Mouse (Mus musculus) frontal cortex, postnatal 10 days (tissue): ENCODE results near the gene Adra1d.

Source experiments
- DNase-seq, 2 experiments: peaks; one replicate each; pipeline ENCODE4 v3.0.0; 2022; ENCODE audit warnings: low spot score in 2 of 2, mixed read lengths in 1 of 2

The Adra1d gene

GRCm38 (mm10) chr2:131497224-131497856 is 64.7 kb downstream of the Adra1d start:
- DNase-seq: no peak

DNA sequence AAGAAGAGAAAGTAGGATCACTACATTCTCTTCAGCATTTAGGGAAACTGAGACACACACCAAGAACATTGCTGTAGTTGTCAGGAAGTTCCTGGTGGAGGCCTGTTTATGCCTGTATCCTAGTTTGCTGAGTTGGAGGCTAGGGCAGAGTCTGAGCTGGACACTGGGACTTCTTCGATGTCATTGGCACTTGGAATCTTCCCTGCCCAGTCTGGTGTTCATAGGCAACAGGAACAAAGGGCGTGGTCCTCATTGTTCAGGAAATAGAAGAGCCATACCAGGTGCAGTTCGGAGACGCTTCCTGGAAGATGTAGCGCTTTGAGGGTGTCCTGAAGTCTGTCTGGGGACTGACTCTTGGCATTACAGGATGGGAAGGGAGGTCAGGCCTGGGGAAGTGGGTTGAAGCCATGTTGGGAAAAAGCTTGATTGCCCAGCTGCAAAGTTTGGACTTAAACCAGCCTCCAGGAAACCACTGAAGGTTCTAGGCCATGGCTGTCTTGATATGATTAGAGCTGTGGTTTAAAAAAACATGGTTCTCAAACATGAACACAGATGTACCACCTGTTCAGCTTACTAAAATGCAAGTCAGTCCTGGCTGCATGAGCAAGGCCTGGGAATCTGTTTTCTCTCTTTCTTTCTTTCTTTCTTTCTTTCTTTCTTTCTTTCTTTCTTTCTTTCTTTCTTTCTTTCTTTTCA is 65.8 kb downstream of the Adra1d start:
- no peak for DNase-seq
